Mouse (Mus musculus) bone marrow macrophage, adult 2 months (primary cell): ENCODE data around the gene Serpina3n.

ENCODE experiments used
- CTCF ChIP-seq: IDR thresholded peaks from 2 replicates; pipeline ENCODE4 v1.5.1; 2012; ENCODE audit warnings: low read depth, mild to moderate bottlenecking, low read length, moderate library complexity
- POLR2A ChIP-seq: IDR thresholded peaks from 2 replicates; pipeline ENCODE4 v1.6.1; 2012; ENCODE audit warnings: mild to moderate bottlenecking, low read depth, low read length, borderline replicate concordance

- TF ChIP-seq CTCF: no peak
- no peak for TF ChIP-seq POLR2A
Measured at GRCm38 (mm10) chr12:104379856-104380255, 26.7 kb upstream of the Serpina3n start.
